Mouse (Mus musculus) small intestine, adult 2 months (tissue): ENCODE results near the gene Snrpa1.

Source experiments
- CTCF ChIP-seq: fragments of 200-500 bp; IDR thresholded peaks from 2 replicates; pipeline ENCODE4 v1.5.1; 2012; ENCODE audit warnings: low read depth, mild to moderate bottlenecking, control low read depth, inconsistent platforms, low read length, moderate library complexity, mixed read lengths; ENCODE audit not compliant: insufficient replicate concordance, insufficient read length; ENCODE audit errors: extremely low read depth
- POLR2A ChIP-seq: fragments of 200-500 bp; IDR thresholded peaks from 2 replicates; pipeline ENCODE4 v1.6.1; 2012; ENCODE audit warnings: low read depth, mild to moderate bottlenecking, control low read depth, inconsistent platforms, low read length, moderate library complexity

DNA sequence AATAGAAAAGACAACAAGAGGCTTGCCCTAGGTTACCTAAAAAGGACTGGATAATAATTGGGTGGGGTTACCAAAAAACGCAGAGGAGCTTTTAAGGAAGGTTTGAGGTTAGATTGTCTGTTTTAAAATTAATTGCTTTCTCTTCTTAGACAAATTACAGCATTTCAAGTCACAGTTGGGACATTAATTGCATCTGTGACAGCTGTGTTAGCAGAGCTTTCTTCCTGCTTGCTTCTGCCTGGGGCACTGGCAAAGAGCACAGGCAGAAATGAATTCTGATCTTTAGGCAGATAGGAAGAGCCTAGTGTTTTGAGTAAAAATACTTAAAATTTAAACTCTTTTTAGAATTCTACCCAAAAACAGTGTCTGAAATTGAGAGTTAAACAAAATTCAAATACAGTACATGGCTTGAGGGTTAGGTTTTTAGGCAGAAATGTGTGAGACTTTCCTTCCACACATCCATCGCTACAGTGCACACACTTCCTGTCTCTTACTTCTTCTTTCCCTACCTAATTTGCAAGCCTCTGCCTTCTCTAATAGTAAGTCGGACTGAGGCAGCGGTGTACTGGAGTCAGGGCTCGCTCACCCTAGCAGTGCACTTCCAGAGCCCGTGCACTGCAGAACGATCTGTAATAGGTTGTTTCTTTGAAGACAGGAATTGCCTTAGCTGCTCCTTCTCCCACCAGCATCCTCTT lies 62.0 kb downstream of the Snrpa1 start:
- TF ChIP-seq POLR2A (no peak), CTCF (no peak)
